Mouse (Mus musculus) cerebellum, adult 9-11 months (tissue): ENCODE measurements around the gene Tnpo3.
A peak's percentile ranks its signal among the peaks of the same experiment; 100 is the strongest.
"Not testable (repeated sequence)": the region's sequence is repeated elsewhere in the genome, so short reads cannot be mapped to it uniquely, and the experiment has no call there.

ENCODE experiments used
- DNase-seq: peaks from one replicate; pipeline ENCODE4 v3.0.0; 2022

The Tnpo3 gene

GRCm38 (mm10) chr6:29620840-29621543 is 11.3 kb upstream of the Tnpo3 start:
- no peak for DNase-seq

GRCm38 (mm10) chr6:29620176-29620575 is 10.5 kb upstream of the Tnpo3 start:
- DNase-seq: no peak

DNA sequence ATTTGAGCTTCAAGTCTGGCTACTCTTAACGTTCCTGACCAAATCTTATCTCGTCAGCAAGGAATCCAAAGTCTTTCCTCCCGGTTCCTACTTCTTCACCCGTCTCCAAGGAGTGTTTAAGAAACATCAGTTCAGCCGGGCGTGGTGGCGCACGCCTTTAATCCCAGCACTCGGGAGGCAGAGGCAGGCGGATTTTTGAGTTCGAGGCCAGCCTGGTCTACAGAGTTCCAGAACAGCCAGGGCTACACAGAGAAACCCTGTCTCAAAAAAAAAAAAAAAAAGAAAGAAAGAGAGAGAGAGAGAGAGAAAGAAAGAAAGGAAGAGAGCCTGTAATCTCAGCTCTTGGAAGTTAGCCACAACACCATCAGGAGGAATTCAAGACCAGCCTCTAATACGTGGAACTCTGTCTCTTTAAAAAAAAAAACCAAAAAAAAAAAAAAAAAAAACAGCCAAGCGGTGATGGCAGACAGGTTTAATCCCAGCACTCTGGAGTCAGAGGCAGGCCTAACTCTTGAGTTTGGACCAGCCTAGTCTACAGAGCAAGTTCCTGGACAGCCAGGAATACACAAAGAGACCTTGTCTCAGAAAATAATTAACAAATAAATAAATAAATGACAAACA is 443 bp upstream of the Tnpo3 start:
- not testable (repeated sequence) for DNase-seq

DNA sequence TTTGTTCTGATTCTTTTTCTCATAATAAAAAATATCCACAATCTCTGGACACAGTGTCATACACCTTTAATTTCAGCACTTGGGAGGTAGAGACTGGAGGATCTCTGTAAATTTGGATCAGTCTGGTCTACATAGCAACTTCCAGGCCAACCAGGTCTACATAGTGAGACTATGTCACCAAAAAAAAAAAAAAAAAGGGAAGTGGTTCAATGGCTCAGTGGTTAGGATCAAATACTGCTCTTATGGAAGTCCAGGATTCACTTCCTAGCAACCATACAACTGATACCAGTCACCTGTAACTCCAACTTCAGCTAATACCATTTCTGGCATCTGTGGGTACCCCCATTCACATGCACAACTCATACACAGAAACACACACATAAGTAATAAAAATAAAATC is 9.5 kb downstream of the Tnpo3 start:
- DNase-seq: no peak

GRCm38 (mm10) chr6:29595656-29596055 is 14.0 kb downstream of the Tnpo3 start:
- DNase-seq: no peak

DNA sequence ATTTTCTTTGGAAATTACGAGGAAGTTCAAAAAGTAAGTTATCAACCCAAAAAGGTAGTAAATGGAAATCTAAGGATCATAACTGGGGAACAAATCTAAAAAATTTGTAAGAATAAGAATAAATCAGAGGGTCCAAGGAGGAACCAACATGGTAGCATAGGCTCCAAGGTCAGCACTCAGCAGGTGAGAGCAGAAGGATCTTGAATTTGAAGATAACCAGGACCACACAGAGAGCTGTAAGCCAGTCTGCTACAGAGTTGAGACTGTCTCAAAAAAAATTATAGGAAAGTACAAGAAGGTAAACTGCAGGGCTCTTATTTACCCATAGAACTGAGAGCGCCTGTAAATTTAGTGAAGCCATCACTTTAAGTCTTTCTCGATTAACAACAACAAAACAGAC is 28.5 kb downstream of the Tnpo3 start:
- DNase-seq: no peak

DNA sequence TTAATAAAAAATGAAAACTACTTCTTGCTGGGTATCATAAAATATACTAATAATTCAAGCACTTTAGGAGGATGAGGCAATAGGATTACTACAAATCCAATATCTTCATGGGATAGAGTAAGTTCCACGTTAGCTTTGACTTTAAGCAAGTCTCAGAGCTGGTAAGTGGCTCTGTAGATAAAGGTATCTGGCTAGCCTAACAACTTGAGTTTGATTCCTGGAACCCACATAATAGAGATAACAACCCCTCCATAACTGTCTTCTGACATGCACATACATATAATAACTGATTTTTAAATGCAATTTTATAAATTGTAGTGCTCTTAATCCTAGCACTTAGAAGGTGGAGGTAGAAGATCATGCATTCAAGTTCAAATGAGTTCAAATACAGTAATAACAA is 28.9 kb downstream of the Tnpo3 start:
- no peak for DNase-seq

DNA sequence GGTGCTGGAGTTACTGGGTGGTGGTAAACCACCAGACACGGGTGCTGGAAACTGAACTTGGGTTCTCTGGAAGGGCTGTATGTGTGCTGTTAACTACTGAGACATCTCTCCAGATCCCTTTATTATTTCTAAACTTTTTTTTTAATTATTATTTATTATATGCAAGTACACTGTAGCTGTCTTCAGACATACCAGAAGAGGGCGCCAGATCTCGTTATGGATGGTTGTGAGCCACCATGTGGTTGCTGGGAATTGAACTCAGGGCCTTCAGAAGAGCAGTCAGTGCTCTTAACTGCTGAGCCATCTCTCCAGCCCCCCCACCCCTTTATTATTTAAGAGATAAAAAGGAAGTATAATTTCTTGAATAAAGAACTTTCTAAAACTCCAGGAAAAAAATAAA is 33.3 kb downstream of the Tnpo3 start:
- not testable (repeated sequence) for DNase-seq

DNA sequence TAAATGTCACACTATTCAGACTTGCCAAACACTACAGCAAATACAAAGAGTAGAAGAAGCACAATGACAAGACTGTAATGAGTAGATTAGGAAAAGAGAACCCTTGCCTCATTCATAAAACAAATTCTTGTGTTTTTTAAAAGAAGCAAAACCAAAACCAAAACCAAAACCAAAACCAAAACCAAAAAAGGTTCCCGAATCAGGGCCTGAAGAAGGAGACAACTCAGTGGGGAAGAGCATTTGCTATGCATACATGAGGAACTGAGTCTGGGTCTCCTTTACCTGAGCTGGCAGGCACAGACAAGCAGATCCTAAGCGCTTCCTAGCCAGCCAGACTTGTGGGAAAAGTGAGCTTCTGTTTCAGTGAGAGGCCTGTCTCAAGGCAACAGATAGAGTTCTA is 52.6 kb downstream of the Tnpo3 start:
- DNase-seq: no peak

- no peak for DNase-seq
Measured at GRCm38 (mm10) chr6:29552526-29552925, 57.2 kb downstream of the Tnpo3 start.

DNA sequence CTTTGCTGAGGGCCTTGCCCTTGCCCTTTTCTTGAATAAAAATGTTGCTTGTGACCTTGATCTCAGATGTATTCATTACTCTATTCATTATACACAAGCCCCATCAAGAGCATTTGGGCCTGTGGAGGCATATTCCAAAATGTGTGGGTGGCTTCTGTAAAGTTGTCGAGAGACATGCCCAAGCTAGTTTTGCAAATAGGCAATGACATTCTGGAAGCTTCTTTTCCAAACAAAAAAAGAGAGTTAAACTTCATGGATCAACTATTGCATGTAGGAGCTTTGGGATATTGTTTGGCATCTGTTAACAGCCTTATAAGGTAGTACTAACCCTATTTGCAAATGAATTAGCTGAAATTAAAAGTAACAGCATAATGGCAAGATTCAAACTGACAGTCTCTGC is 61.6 kb downstream of the Tnpo3 start:
- DNase-seq: no peak

DNA sequence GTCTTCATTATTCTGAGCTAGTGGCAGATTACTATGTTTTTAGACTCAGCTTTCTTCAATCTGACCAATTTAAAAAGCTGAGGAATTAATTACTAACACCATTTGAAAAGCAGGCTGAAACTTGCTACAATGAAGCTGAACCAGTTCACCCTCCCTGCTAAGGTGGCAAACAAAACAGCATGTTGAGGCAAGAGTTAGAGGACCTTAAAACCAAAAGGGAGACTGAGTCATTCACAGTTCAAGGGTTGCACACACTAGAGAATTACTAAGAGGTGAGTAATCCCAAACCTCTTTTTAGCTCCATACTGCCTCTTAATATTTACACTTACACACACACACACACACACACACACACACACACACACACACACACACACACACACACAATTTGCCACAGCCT is 62.1 kb downstream of the Tnpo3 start:
- DNase-seq: no peak

DNA sequence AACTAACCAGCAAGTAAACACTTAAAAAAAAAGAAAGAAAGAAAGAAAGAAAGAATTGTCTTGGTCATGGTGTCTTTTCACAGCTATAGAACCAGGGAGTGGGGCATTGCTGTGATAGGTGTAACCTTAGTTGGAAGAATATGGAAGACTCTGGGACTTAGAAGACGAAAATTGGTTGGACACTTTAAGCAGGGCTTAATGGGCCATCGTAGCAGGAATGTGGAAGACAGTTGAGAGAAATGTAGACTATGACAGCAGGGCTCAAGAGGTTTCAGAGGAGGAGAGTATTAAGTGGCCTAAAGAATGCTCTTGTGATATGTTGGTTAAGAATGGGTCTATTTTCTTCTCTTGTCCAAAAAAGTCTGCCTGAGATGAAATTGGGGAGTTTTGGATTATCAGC is 64.1 kb downstream of the Tnpo3 start:
- no peak for DNase-seq

DNA sequence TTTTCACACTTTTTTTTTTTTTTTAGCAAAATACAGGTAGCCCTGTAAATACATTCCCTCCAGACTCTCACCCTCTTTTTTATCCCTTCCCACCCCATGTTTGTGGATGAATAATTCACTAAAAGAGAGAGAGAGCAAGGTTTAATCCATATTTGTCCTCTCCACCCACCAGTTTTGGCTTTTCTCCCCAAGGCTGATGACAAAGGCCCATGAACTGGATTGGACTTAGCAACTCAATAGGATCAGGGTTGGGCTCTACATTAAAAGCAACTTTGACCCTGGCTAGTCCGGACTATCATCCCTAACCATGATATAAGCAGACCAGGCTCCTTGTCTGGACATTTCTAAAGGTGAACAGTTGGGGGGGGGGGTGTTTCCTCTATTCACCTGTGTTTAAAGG is 68.7 kb downstream of the Tnpo3 start:
- DNase-seq: no peak

DNA sequence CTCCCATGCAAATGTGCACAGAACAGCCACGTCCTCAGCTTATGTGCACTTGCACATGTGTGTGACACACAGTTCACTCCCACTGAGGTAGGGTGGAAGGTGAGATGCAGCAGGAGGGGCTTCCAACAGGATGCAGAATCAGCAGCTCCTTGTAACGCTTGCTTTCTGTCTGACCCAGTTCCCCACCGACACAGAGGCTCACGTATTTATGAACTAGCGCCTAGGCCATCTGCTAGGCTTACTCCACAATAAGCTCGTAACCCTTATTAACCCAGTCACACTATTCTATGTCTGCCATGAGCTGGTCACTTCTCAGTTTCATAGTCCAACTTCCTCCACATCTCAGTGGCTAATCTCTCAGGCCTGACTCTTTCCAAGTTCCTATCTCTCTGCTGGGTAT is 69.5 kb downstream of the Tnpo3 start:
- DNase-seq: no peak

DNA sequence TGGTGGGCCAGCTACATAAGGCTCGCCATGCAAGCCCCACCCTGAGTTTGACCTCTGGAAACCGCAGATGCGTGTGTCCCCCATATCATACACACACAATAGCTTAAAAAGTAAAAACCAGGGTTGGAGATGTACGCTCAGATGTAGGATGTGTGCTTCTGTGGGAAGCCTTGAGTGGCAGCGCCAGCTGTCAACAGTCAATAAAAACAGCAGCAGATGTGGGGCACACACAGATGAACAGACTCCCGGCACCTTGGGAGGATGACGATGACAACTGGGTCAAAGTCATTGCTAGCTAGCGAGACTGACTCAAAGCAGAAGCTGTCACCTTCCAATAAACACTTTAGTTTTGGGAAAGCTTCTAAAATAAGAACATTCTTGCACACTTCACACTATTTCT is 70.2 kb downstream of the Tnpo3 start:
- DNase-seq: no peak

DNA sequence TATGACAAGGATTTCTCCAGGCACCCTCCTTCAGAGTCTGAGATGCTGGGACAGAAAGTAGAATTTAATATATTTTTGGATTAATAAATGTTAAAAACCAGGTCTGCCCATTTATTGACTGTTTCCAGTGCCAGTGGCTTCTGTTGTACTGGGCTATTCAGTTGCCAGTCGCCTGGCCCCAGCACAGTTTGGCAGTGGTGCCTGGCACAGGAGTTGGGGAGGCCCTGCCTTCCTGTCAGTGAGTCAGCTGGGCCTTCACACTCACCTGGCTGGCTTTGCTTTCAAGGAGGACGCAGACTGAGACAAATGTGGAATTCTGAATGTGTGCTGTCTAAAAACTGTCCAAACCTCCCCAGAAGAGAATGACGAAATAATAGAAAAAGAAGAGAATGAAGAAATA is 72.5 kb downstream of the Tnpo3 start:
- DNase-seq: no peak

DNA sequence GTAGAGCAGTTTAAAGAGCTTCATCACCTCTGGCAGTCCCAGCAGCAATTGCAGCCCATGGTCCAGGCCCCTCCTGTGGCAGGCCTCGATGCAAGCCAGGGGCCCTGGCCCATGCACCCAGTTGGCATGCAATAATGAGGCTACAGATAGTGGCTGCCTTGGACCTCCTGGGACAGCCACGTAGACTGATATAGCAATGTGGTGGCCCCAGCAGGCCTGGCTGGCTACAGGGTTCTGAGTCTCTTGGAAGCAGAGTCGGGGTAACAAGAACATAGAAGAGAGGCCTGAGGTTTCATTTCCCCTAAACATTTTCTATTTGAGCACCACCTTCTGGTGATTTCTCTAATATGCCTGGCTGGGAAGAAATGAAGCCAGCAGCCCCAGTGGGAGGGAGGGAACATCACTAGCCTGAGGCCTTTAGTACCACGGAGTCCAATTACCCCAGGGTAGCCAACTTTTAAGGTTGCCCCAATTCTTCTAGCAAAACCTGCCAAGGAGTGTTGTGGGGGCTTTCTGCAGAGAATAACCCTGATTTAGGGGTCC is 73.0 kb downstream of the Tnpo3 start:
- DNase-seq: peak; percentile 35

- no peak for DNase-seq
Measured at GRCm38 (mm10) chr6:29535316-29535715, 74.4 kb downstream of the Tnpo3 start.

GRCm38 (mm10) chr6:29530050-29530449 is 79.6 kb downstream of the Tnpo3 start:
- DNase-seq: no peak

GRCm38 (mm10) chr6:29529444-29529820 is 80.3 kb downstream of the Tnpo3 start:
- no peak for DNase-seq

GRCm38 (mm10) chr6:29528561-29529443 is 80.9 kb downstream of the Tnpo3 start:
- no peak for DNase-seq

DNA sequence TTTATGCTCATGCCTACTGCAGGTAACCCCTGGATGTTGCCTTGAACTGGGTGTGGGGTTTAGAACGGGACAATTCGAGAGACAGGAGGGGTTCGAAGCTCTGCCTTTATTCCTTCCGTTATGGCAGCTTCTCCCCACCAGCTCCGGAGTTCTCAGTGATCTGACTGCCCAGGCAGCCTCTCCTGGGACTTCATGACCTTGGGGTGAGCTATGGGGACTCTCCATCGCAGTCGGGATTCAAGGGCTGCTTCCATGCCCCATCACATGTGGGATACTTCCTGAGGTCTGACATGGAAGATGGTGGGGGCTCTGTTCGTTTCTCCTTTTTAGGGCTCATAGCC is 81.6 kb downstream of the Tnpo3 start:
- no peak for DNase-seq
